Mouse (Mus musculus): ENCODE data around the gene Gm17651. TPM values are rescaled to one million over a fixed set of nuclear protein-coding genes. Genes with fewer than 3 reads are reported as not detected.

The Gm17651 gene
- polyA plus RNA-seq, 1 experiment from 2014 or later: not detected

DNA sequence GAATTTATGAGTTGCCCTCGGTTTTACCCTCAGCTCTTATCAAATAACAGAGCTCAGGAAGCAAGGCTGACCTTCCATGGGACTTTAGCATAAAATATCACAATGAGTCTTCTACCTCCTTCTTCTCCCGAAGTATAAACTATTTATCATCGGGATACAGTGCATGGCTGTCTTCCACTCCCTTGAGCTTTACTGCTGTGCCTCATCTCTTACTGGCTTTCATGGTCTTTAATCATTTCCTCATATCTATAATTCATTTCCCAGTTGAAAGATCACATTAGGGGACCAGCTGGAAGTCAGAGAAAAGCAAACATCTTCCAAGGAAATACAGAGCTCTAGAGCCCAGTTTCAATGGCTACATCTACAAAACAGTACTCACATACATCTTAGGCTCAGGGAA lies 25.5 kb downstream of the Gm17651 start:
- no peak for ATAC-seq
- H3K4me2 ChIP-seq (replicated peaks): no peak overlapping the region
- H3K27me3 ChIP-seq: no peaks in the 10 kb centered on the region
- no peaks in the 10 kb centered on the region for H3K36me3 ChIP-seq
- H3K27ac ChIP-seq: no peak overlapping the region
- H3K9ac ChIP-seq (replicated peaks): no peak overlapping the region
- no peaks in the 10 kb centered on the region for H3K9me3 ChIP-seq
- no peaks in the 10 kb centered on the region for H3K4me1 ChIP-seq (replicated peaks)
- 76% methylated on average over 3 of the region's 3 CpGs for WGBS
- no peak overlapping the region for H3K4me3 ChIP-seq (replicated peaks)

GRCm38 (mm10) chr3:97648518-97648917 lies 26.0 kb downstream of the Gm17651 start:
- no peaks in the 10 kb centered on the region for H3K4me1 ChIP-seq (replicated peaks)
- ATAC-seq: no peak
- 48% methylated on average over 1 of the region's 1 CpGs for WGBS
- H3K27ac ChIP-seq: no peak overlapping the region
- no peaks in the 10 kb centered on the region for H3K9me3 ChIP-seq
- H3K4me2 ChIP-seq (replicated peaks): no peak overlapping the region
- H3K36me3 ChIP-seq: no peaks in the 10 kb centered on the region
- no peak overlapping the region for H3K9ac ChIP-seq (replicated peaks)
- no peaks in the 10 kb centered on the region for H3K27me3 ChIP-seq
- no peak overlapping the region for H3K4me3 ChIP-seq (replicated peaks)

DNA sequence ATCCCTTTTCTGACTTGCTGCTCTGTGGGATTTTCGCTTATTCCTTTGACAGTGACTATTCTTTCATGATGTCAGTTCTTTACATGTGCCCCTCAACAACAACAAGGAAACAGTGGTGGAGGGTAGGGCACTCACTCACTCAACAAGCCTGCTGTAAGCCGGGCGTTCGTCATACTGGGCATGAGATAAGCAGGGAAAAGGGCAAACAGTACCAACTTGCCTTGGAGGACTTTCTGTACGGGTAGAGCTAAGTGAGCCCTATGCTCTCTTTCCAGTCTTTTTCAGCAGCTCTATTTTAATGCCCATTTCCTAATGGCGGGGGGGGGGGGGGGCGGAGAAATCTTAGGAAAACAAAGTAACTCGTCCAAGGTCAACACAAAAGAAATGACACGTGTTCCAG lies 32.5 kb downstream of the Gm17651 start:
- no peaks in the 10 kb centered on the region for H3K4me1 ChIP-seq (replicated peaks)
- no peak for ATAC-seq
- H3K4me2 ChIP-seq (replicated peaks): no peak overlapping the region
- no peak overlapping the region for H3K27ac ChIP-seq
- H3K36me3 ChIP-seq: no peaks in the 10 kb centered on the region
- no peaks in the 10 kb centered on the region for H3K27me3 ChIP-seq
- no peaks in the 10 kb centered on the region for H3K9me3 ChIP-seq
- no peak overlapping the region for H3K9ac ChIP-seq (replicated peaks)
- H3K4me3 ChIP-seq (replicated peaks): no peak overlapping the region
- WGBS: 84% methylated on average over 9 of the region's 9 CpGs

DNA sequence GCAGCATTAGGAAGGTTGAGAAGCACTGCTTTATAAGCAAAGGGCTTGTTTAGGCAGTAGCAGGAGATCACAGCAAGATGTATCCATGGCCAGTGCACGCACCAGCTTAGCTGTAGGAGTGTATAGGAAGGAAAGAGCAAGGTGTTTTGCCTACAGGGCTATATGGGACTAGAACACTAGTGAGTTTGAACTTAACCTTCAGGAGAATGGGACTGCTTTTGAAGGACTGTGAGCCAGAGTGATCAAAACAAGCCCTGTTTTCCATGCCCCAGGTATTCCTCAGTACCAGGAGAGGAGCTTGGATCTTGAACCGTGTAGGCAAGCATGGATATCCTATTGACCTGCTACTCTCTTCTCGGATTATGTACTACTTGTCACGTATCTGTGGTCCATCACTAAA lies 33.1 kb downstream of the Gm17651 start:
- Histone ChIP-seq H3K4me3 (replicated peaks) (no peak overlapping the region), H3K9ac (replicated peaks) (no peak overlapping the region), H3K27ac (no peak overlapping the region), H3K9me3 (no peaks in the 10 kb centered on the region), H3K36me3 (no peaks in the 10 kb centered on the region), H3K4me1 (replicated peaks) (no peaks in the 10 kb centered on the region), H3K27me3 (no peaks in the 10 kb centered on the region), H3K4me2 (replicated peaks) (no peak overlapping the region)
- WGBS: 84% methylated on average over 4 of the region's 4 CpGs
- no peak for ATAC-seq

DNA sequence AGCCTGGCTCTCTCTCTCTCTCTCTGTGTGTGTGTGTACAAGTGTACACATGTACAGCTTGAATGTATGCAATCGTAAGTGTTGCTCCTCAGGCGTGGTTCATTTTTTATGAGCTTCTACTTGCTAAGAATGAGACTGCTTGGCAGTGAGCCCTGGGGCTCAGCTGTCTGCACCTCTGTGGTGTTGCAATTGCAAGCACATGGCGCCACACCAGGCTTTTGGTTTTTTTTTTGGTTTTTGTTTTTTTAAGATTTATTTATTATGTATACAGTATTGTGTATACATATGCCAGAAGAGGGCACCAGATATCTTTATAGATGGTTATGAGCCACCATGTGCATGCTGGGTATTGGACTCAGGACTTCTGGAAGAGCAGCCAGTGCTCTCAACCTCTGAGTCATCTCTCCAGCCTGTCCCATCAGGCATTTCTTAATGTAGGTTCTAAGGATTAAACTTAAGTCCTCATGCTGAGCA lies 40.2 kb downstream of the Gm17651 start:
- no peaks in the 10 kb centered on the region for H3K4me1 ChIP-seq (replicated peaks)
- H3K9me3 ChIP-seq: no peaks in the 10 kb centered on the region
- H3K27ac ChIP-seq: no peak overlapping the region
- 82% methylated on average over 3 of the region's 3 CpGs for WGBS
- H3K4me3 ChIP-seq (replicated peaks): no peak overlapping the region
- no peak overlapping the region for H3K9ac ChIP-seq (replicated peaks)
- no peaks in the 10 kb centered on the region for H3K36me3 ChIP-seq
- no peak for ATAC-seq
- H3K27me3 ChIP-seq: no peaks in the 10 kb centered on the region
- H3K4me2 ChIP-seq (replicated peaks): no peak overlapping the region

DNA sequence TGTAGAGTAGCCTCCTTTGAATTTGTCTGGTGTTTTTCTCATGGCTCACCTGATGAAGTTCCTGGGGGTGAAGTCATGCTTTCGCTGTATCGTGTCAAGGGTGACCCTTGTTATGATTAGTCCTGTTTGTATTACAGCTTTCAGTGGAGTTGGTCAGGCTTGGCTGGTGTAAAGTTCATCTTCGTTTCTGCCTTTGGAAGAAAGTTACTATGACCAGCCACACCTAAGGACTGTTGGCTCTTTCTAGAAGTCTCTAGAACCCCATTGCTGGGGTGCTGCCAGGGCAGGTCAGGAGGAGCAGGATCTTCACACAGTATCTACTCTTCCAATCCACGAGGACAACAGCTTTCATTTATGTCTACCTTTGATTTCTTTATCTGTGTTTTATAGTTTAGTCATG lies 41.0 kb downstream of the Gm17651 start:
- H3K27ac ChIP-seq: no peak overlapping the region
- H3K4me3 ChIP-seq (replicated peaks): no peak overlapping the region
- H3K9me3 ChIP-seq: no peaks in the 10 kb centered on the region
- H3K4me1 ChIP-seq (replicated peaks): 0 out of 2 replicates have a peak, but pooled peaks cover 2% of the 10 kb centered on the region
- 85% methylated on average over 4 of the region's 4 CpGs for WGBS
- ATAC-seq: no peak
- no peaks in the 10 kb centered on the region; the same call in 1 of the 2 replicates for H3K27me3 ChIP-seq
- H3K36me3 ChIP-seq: no peaks in the 10 kb centered on the region
- no peak overlapping the region for H3K9ac ChIP-seq (replicated peaks)
- H3K4me2 ChIP-seq (replicated peaks): no peak overlapping the region

DNA sequence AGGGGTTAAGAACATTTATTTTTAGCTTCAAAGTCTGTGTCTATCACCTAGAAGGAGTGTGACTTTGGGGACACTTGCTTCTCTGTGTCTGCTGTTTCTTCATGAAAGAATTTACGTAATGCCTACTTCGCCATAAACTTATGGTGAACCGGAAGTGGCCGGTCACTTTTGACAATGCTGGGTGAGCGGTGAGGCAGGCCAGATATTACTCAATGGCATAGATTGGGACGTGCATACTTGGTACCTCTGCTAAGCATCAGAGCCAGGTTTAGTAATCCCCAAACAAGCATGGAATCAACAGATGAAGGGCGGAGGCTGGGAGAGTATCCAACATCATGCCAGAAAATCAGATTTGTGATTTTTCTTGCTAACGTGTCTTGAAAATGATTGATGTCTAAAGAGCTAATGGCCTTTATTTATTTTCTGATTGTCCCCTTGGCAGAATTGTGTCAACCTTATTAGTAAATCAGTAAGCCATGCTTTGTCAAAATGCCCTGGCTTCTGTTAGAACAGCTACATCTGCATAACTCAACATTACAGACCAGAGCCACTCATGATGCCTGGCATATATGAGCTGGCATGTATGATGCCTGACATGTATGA lies 43.1 kb downstream of the Gm17651 start:
- no peaks in the 10 kb centered on the region; the same call in 1 of the 2 replicates for H3K27me3 ChIP-seq
- H3K4me3 ChIP-seq (replicated peaks): no peak overlapping the region
- H3K27ac ChIP-seq: no peak overlapping the region
- H3K36me3 ChIP-seq: no peaks in the 10 kb centered on the region
- H3K9ac ChIP-seq (replicated peaks): no peak overlapping the region
- 0 out of 2 replicates have a peak, but pooled peaks cover 2% of the 10 kb centered on the region for H3K4me1 ChIP-seq (replicated peaks)
- H3K9me3 ChIP-seq: no peaks in the 10 kb centered on the region
- no peak for ATAC-seq
- 93% methylated on average over 8 of the region's 8 CpGs for WGBS
- H3K4me2 ChIP-seq (replicated peaks): no peak overlapping the region

- Histone ChIP-seq H3K36me3 (no peaks in the 10 kb centered on the region), H3K9ac (replicated peaks) (no peak overlapping the region), H3K4me1 (replicated peaks) (0 out of 2 replicates have a peak, but pooled peaks cover 2% of the 10 kb centered on the region), H3K4me2 (replicated peaks) (no peak overlapping the region), H3K4me3 (replicated peaks) (no peak overlapping the region), H3K27me3 (no peaks in the 10 kb centered on the region; the same call in 1 of the 2 replicates), H3K27ac (no peak overlapping the region), H3K9me3 (no peaks in the 10 kb centered on the region)
- 95% methylated on average over 4 of the region's 4 CpGs for WGBS
- no peak for ATAC-seq
Observed at GRCm38 (mm10) chr3:97630746-97631145, 43.7 kb downstream of the Gm17651 start.

- Histone ChIP-seq H3K9me3 (no peaks in the 10 kb centered on the region), H3K36me3 (no peaks in the 10 kb centered on the region), H3K9ac (replicated peaks) (no peak overlapping the region), H3K4me3 (replicated peaks) (no peak overlapping the region), H3K27me3 (no peaks in the 10 kb centered on the region; the same call in 1 of the 2 replicates), H3K4me2 (replicated peaks) (no peak overlapping the region), H3K4me1 (replicated peaks) (0 out of 2 replicates have a peak, but pooled peaks cover 2% of the 10 kb centered on the region), H3K27ac (no peak overlapping the region)
- no peak for ATAC-seq
- 86% methylated on average over 4 of the region's 4 CpGs for WGBS
Observed at GRCm38 (mm10) chr3:97629941-97630340, 44.6 kb downstream of the Gm17651 start.

DNA sequence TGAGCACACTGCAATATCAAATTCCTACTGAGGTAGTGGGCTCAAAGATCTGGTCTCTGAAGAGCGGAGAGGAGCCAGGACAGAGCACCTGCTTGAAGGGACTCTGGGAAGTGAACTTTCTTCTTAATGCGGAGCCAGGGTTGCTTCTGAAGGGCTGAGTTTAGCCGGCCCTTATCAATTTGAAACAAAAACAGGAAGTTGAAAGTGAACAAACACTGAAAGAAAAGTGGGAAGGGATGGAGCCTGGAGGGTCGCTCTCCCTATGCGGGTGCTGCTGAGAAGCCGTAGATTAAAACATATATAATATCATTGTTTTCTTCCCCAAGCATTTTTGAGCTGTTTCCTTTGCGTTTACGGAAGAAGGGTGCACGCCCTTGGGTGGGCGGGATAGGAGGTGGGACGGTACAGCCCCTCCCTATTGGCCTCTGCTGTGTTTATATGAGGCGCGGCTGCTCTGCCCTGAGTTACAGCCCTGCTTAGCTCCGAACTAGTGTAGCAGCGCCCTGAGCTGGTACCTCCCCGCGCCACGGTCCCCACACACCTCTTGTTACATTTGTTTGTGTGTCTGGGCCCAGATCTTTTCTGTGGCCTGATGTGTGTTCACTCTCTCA lies 46.0 kb downstream of the Gm17651 start, which contains the start of gene Fmo5:
Fmo5 (plus strand) TSS at position 414 of the 611 bp plus-strand sequence.
- H3K9ac ChIP-seq (replicated peaks): no peak within 1 kb of the TSS
- H3K27ac ChIP-seq: no peak within 1 kb of the TSS
- no peak for ATAC-seq
- no peaks in the 10 kb centered on the region; the same call in 1 of the 2 replicates for H3K27me3 ChIP-seq
- WGBS: 9% methylated on average over 18 of the region's 18 CpGs
- peak within 1 kb of the TSS; percentile 43 for H3K4me2 ChIP-seq (replicated peaks)
- peak within 1 kb of the TSS; percentile 21 for H3K4me3 ChIP-seq (replicated peaks)
- H3K36me3 ChIP-seq: no peaks in the 10 kb centered on the region
- H3K4me1 ChIP-seq (replicated peaks): 0 out of 2 replicates have a peak, but pooled peaks cover 2% of the 10 kb centered on the region
- no peaks in the 10 kb centered on the region for H3K9me3 ChIP-seq

DNA sequence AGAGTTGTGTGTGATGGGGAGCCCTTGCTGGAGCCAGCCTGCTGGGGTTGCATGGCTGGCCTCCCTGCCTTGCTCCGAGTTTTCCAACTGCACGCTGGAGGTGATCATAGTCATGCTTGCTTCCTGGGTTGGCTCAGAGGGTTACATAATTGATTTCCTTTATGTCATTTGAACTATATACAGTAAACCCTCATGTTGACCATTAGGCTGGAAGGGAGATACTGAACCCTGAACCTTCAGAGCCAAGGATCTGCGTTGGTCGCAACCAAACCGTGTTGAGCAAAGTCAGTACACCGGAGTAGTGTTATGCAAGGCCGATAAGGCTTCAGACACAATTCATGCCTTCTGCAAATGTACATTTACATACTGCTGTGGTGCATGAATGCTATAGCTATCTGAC lies 46.6 kb downstream of the Gm17651 start:
- 84% methylated on average over 7 of the region's 7 CpGs for WGBS
- Histone ChIP-seq H3K27ac (no peak overlapping the region), H3K27me3 (no peaks in the 10 kb centered on the region; the same call in 1 of the 2 replicates), H3K9me3 (no peaks in the 10 kb centered on the region), H3K36me3 (no peaks in the 10 kb centered on the region), H3K4me2 (replicated peaks) (no peak overlapping the region), H3K4me3 (replicated peaks) (no peak overlapping the region), H3K9ac (replicated peaks) (no peak overlapping the region), H3K4me1 (replicated peaks) (0 out of 2 replicates have a peak, but pooled peaks cover 2% of the 10 kb centered on the region)
- ATAC-seq: no peak

DNA sequence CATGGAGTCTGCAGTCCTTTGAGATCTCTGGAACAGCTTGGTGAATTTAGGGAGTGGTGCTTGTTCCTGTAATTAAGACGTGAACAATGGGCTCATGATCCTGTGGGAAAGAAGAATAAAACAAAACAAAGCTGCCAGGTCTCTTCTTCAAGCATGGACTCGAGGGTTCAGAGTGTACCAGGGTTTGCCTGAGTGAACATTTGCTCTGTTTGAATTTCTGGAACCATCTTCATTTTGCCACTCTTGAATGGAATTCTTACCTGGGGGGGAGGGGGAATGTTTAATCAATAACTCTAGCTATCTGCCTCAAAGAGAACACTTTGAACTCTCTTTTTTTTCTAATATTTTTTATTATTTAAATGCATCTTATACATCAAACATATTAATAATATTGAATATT lies 49.9 kb downstream of the Gm17651 start:
- no peak overlapping the region for H3K4me3 ChIP-seq (replicated peaks)
- H3K27ac ChIP-seq: no peak overlapping the region
- H3K4me1 ChIP-seq (replicated peaks): 0 out of 2 replicates have a peak, but pooled peaks cover 2% of the 10 kb centered on the region
- H3K27me3 ChIP-seq: no peaks in the 10 kb centered on the region; the same call in 1 of the 2 replicates
- no peaks in the 10 kb centered on the region for H3K36me3 ChIP-seq
- H3K9ac ChIP-seq (replicated peaks): no peak overlapping the region
- H3K4me2 ChIP-seq (replicated peaks): no peak overlapping the region
- 43% methylated on average over 2 of the region's 2 CpGs for WGBS
- H3K9me3 ChIP-seq: no peaks in the 10 kb centered on the region
- ATAC-seq: no peak

Data from midbrain, embryonic 13.5 days (tissue).